Mouse (Mus musculus) G1E (cell line): ENCODE data around the gene Il1r2.

Experiments used
- CTCF ChIP-seq: IDR thresholded peaks from 2 replicates; pipeline ENCODE4 v1.5.1; 2012; ENCODE audit warnings: low read depth, low read length, inconsistent platforms, mixed read lengths
- POLR2AphosphoS5 ChIP-seq: IDR thresholded peaks from 2 replicates; pipeline ENCODE4 v1.6.1; 2012; ENCODE audit warnings: low read depth, low read length, inconsistent platforms; ENCODE audit not compliant: insufficient replicate concordance

DNA sequence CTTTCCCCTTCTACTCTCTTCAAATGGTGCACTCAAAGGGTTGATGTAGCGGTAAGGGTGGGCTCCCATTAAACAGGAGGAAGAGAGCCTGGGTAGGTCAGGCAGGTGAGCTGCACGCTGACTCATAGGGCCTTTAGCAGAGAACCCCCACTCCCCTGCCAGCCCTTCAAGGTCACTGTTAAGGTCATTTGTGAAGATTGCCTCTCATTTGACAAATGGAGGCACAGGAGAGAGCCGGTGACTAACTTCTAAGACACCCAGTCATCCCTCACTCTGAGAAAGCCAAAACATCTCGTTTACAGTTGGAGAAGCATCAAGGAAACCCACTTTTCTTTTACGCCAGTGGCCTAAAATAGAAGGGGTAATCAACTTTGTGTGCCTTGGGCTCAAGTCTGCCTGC lies 16.5 kb upstream of the Il1r2 start:
- TF ChIP-seq CTCF (no peak), POLR2AphosphoS5 (no peak)
